Mouse (Mus musculus): Measurements from ENCODE around the gene Gtf2h4. TPM values are rescaled to one million over a fixed set of nuclear protein-coding genes. Genes with fewer than 3 reads are reported as not detected.

The Gtf2h4 gene
- 2.7 TPM for polyA plus RNA-seq (2014; fragmentation: Illumina TruSeq; extraction: RNeasy Lipid Tissue Mini Kit (QIAGEN cat#74804); ENCODE audit: low replicate concordance)

GRCm38 (mm10) chr17:35673416-35674035, at the start of gene Gtf2h4:
Gene Gtf2h4 (minus strand): TSS chr17:35673739.

GRCm38 (mm10) chr17:35704621-35705464, 31.3 kb upstream of the Gtf2h4 start, which contains the start of gene Ddr1:
Gene Ddr1 (minus strand): TSS chr17:35704621.

DNA sequence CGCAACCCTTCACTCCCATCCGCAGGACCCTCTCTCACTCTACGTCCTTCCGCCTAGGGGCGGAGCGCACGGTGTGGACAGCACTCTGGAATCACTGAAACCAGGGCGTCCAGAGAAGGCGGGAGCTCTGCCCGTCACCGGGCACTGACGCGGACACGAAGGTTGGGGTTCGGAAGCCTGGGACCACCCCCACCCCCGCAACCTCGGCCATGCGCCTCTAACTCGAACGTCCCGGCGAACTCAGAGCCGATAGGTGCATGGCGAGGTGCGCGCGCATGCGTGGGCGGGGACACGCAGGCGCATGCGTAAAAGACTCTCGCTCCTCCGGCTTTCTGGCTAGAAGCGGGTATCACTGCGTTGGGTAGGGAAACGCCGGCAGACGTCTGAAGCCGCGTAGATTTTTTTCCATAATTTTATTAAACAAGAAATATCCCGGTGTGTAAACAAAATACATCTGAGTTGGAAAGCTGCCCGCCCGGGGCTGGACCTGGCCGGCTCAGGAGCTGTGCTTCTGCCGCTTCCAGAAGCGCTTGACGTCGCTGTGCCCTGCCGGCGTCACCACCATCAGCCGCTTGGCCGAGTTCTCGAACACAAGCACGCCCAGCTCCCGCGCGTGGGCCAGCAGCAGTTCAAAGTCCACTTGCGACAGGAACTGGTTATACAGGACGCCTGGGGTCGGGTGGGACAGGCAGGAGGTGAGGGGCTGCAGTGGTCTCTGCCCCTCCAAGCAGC, 6.0 kb downstream of the Gtf2h4 start, which contains the start of gene Vars2:
Gene Vars2 (minus strand): TSS at position 259 of the 732 bp plus-strand sequence.

GRCm38 (mm10) chr17:35643609-35644236, 29.8 kb downstream of the Gtf2h4 start, which contains the start of gene Mucl3:
Gene Mucl3 (minus strand): TSS chr17:35643695.

GRCm38 (mm10) chr17:35626537-35626936, 47.0 kb downstream of the Gtf2h4 start, which contains the start of gene Gm9573:
Gene Gm9573 (minus strand): TSS chr17:35626637.

Other genes with a start within 250 kb of the Gtf2h4 start
- gene H2-Q6, start 248.9 kb downstream of the Gtf2h4 start, polyA plus RNA-seq (2014; fragmentation: Illumina TruSeq; extraction: RNeasy Lipid Tissue Mini Kit (QIAGEN cat#74804); ENCODE audit: low replicate concordance): 7.5 TPM
- gene H2-Q7, start 234.6 kb downstream of the Gtf2h4 start, polyA plus RNA-seq (2014; fragmentation: Illumina TruSeq; extraction: RNeasy Lipid Tissue Mini Kit (QIAGEN cat#74804); ENCODE audit: low replicate concordance): 11.4 TPM
- gene H2-Q10, start 203.7 kb downstream of the Gtf2h4 start, polyA plus RNA-seq (2014; fragmentation: Illumina TruSeq; extraction: RNeasy Lipid Tissue Mini Kit (QIAGEN cat#74804); ENCODE audit: low replicate concordance): 2.3 TPM
- not detected for gene Pou5f1, start 167.7 kb downstream of the Gtf2h4 start, polyA plus RNA-seq (2014; fragmentation: Illumina TruSeq; extraction: RNeasy Lipid Tissue Mini Kit (QIAGEN cat#74804); ENCODE audit: low replicate concordance)
- gene Tcf19, start 156.9 kb downstream of the Gtf2h4 start, polyA plus RNA-seq (2014; fragmentation: Illumina TruSeq; extraction: RNeasy Lipid Tissue Mini Kit (QIAGEN cat#74804); ENCODE audit: low replicate concordance): 1.3 TPM
- 0.74 TPM for gene Cchcr1, start 156.6 kb downstream of the Gtf2h4 start, polyA plus RNA-seq (2014; fragmentation: Illumina TruSeq; extraction: RNeasy Lipid Tissue Mini Kit (QIAGEN cat#74804); ENCODE audit: low replicate concordance)
- not detected for gene Psors1c2, start 140.5 kb downstream of the Gtf2h4 start, polyA plus RNA-seq (2014; fragmentation: Illumina TruSeq; extraction: RNeasy Lipid Tissue Mini Kit (QIAGEN cat#74804); ENCODE audit: low replicate concordance)
- gene Cdsn, start 121.6 kb downstream of the Gtf2h4 start, polyA plus RNA-seq (2014; fragmentation: Illumina TruSeq; extraction: RNeasy Lipid Tissue Mini Kit (QIAGEN cat#74804); ENCODE audit: low replicate concordance): not detected
- gene 2300002M23Rik, start 106.3 kb downstream of the Gtf2h4 start, polyA plus RNA-seq (2014; fragmentation: Illumina TruSeq; extraction: RNeasy Lipid Tissue Mini Kit (QIAGEN cat#74804); ENCODE audit: low replicate concordance): not detected
- not detected for gene Sfta2, start 72.2 kb downstream of the Gtf2h4 start, polyA plus RNA-seq (2014; fragmentation: Illumina TruSeq; extraction: RNeasy Lipid Tissue Mini Kit (QIAGEN cat#74804); ENCODE audit: low replicate concordance)
- gene Gm9573, start 47.1 kb downstream of the Gtf2h4 start, polyA plus RNA-seq (2014; fragmentation: Illumina TruSeq; extraction: RNeasy Lipid Tissue Mini Kit (QIAGEN cat#74804); ENCODE audit: low replicate concordance): not detected
- gene Mucl3, start 30.0 kb downstream of the Gtf2h4 start, polyA plus RNA-seq (2014; fragmentation: Illumina TruSeq; extraction: RNeasy Lipid Tissue Mini Kit (QIAGEN cat#74804); ENCODE audit: low replicate concordance): not detected
- gene Vars2, start 6.1 kb downstream of the Gtf2h4 start, polyA plus RNA-seq (2014; fragmentation: Illumina TruSeq; extraction: RNeasy Lipid Tissue Mini Kit (QIAGEN cat#74804); ENCODE audit: low replicate concordance): 0.59 TPM
- 4.8 TPM for gene Ddr1, start 30.9 kb upstream of the Gtf2h4 start, polyA plus RNA-seq (2014; fragmentation: Illumina TruSeq; extraction: RNeasy Lipid Tissue Mini Kit (QIAGEN cat#74804); ENCODE audit: low replicate concordance)
- gene Ier3, start 147.9 kb upstream of the Gtf2h4 start, polyA plus RNA-seq (2014; fragmentation: Illumina TruSeq; extraction: RNeasy Lipid Tissue Mini Kit (QIAGEN cat#74804); ENCODE audit: low replicate concordance): 3.7 TPM
- 3.5 TPM for gene Flot1, start 149.5 kb upstream of the Gtf2h4 start, polyA plus RNA-seq (2014; fragmentation: Illumina TruSeq; extraction: RNeasy Lipid Tissue Mini Kit (QIAGEN cat#74804); ENCODE audit: low replicate concordance)
- gene Tubb5, start 164.6 kb upstream of the Gtf2h4 start, polyA plus RNA-seq (2014; fragmentation: Illumina TruSeq; extraction: RNeasy Lipid Tissue Mini Kit (QIAGEN cat#74804); ENCODE audit: low replicate concordance): 23.6 TPM
- gene Mdc1, start 167.8 kb upstream of the Gtf2h4 start, polyA plus RNA-seq (2014; fragmentation: Illumina TruSeq; extraction: RNeasy Lipid Tissue Mini Kit (QIAGEN cat#74804); ENCODE audit: low replicate concordance): 9.7 TPM
- 1.3 TPM for gene Nrm, start 187.6 kb upstream of the Gtf2h4 start, polyA plus RNA-seq (2014; fragmentation: Illumina TruSeq; extraction: RNeasy Lipid Tissue Mini Kit (QIAGEN cat#74804); ENCODE audit: low replicate concordance)
- 1.2 TPM for gene Ppp1r18, start 191.9 kb upstream of the Gtf2h4 start, polyA plus RNA-seq (2014; fragmentation: Illumina TruSeq; extraction: RNeasy Lipid Tissue Mini Kit (QIAGEN cat#74804); ENCODE audit: low replicate concordance)
- 16.5 TPM for gene Dhx16, start 206.1 kb upstream of the Gtf2h4 start, polyA plus RNA-seq (2014; fragmentation: Illumina TruSeq; extraction: RNeasy Lipid Tissue Mini Kit (QIAGEN cat#74804); ENCODE audit: low replicate concordance)
- gene 2310061I04Rik, start 223.7 kb upstream of the Gtf2h4 start, polyA plus RNA-seq (2014; fragmentation: Illumina TruSeq; extraction: RNeasy Lipid Tissue Mini Kit (QIAGEN cat#74804); ENCODE audit: low replicate concordance): 30.1 TPM
- gene Atat1, start 236.3 kb upstream of the Gtf2h4 start, polyA plus RNA-seq (2014; fragmentation: Illumina TruSeq; extraction: RNeasy Lipid Tissue Mini Kit (QIAGEN cat#74804); ENCODE audit: low replicate concordance): 17.0 TPM
- gene Mrps18b, start 242.7 kb upstream of the Gtf2h4 start, polyA plus RNA-seq (2014; fragmentation: Illumina TruSeq; extraction: RNeasy Lipid Tissue Mini Kit (QIAGEN cat#74804); ENCODE audit: low replicate concordance): 8.4 TPM
- gene Ppp1r10, start 242.7 kb upstream of the Gtf2h4 start, polyA plus RNA-seq (2014; fragmentation: Illumina TruSeq; extraction: RNeasy Lipid Tissue Mini Kit (QIAGEN cat#74804); ENCODE audit: low replicate concordance): 28.3 TPM

Measured in small intestine, adult 10 weeks (tissue).